Mouse (Mus musculus): ENCODE results near the gene Ercc1. TPM values are rescaled to one million over a fixed set of nuclear protein-coding genes. Genes with fewer than 3 reads are reported as not detected.

The Ercc1 gene
- total RNA-seq, 2 experiments from 2014 or later, result 34.1 to 40.5 TPM

GRCm38 (mm10) chr7:19308454-19309277, 35.9 kb upstream of the Ercc1 start:
- intact Hi-C loops (cut with DNase I), result no loop called here
- DNase-seq (ENCODE audit: low spot score in 2 of 2), result peak; percentile 97 to 98

- DNase-seq (ENCODE audit: low spot score in 2 of 2), result no peak
- intact Hi-C loops (cut with DNase I), result no loop called here
Observed at GRCm38 (mm10) chr7:19309278-19309883, 35.2 kb upstream of the Ercc1 start.

- intact Hi-C loops (cut with DNase I), result no loop called here
- peak; percentile 97 for DNase-seq (ENCODE audit: low spot score in 2 of 2)
Observed at GRCm38 (mm10) chr7:19309884-19310641, 34.5 kb upstream of the Ercc1 start, which contains the start of gene Fosb. Fosb (minus strand) TSS chr7:19310051.

- DNase-seq (ENCODE audit: low spot score in 2 of 2), result no peak
- intact Hi-C loops (cut with DNase I), result no loop called here
Observed at GRCm38 (mm10) chr7:19311991-19312390, 32.6 kb upstream of the Ercc1 start.

- intact Hi-C loops (cut with DNase I), result no loop called here
- DNase-seq (ENCODE audit: low spot score in 2 of 2), result no peak
Observed at GRCm38 (mm10) chr7:19314033-19314432, 30.5 kb upstream of the Ercc1 start.

- intact Hi-C loops (cut with DNase I), result no loop called here
- DNase-seq (ENCODE audit: low spot score in 2 of 2), result no peak
Observed at GRCm38 (mm10) chr7:19316451-19317161, 28.0 kb upstream of the Ercc1 start.

- intact Hi-C loops (cut with DNase I), result no loop called here
- no peak for DNase-seq (ENCODE audit: low spot score in 2 of 2)
Observed at GRCm38 (mm10) chr7:19318201-19318600, 26.4 kb upstream of the Ercc1 start.

- intact Hi-C loops (cut with DNase I), result no loop called here
Observed at GRCm38 (mm10) chr7:19318676-19319075, 25.9 kb upstream of the Ercc1 start.

GRCm38 (mm10) chr7:19319458-19319857, 25.1 kb upstream of the Ercc1 start:
- intact Hi-C loops (cut with DNase I), result no loop called here
- no peak for DNase-seq (ENCODE audit: low spot score in 2 of 2)

More at GRCm38 (mm10) chr7:19318676-19319075, 25.9 kb upstream of the Ercc1 start:
- DNase-seq (ENCODE audit: low spot score in 2 of 2), result no peak

GRCm38 (mm10) chr7:19319906-19320305, 24.7 kb upstream of the Ercc1 start:
- peak; percentile 95 to 97 for DNase-seq (ENCODE audit: low spot score in 2 of 2)
- intact Hi-C loops (cut with DNase I), result no loop called here

GRCm38 (mm10) chr7:19320637-19321036, 23.9 kb upstream of the Ercc1 start:
- DNase-seq (ENCODE audit: low spot score in 2 of 2), result no peak

GRCm38 (mm10) chr7:19321464-19321863, 23.1 kb upstream of the Ercc1 start:
- DNase-seq (ENCODE audit: low spot score in 2 of 2), result no peak
- intact Hi-C loops (cut with DNase I), result no loop called here

More at GRCm38 (mm10) chr7:19320637-19321036, 23.9 kb upstream of the Ercc1 start:
- intact Hi-C loops (cut with DNase I), result no loop called here

- DNase-seq (ENCODE audit: low spot score in 2 of 2), result no peak
- intact Hi-C loops (cut with DNase I), result no loop called here
Observed at GRCm38 (mm10) chr7:19322489-19322888, 22.1 kb upstream of the Ercc1 start.

GRCm38 (mm10) chr7:19324221-19324620, 20.4 kb upstream of the Ercc1 start:
- intact Hi-C loops (cut with DNase I), result no loop called here
- DNase-seq (ENCODE audit: low spot score in 2 of 2), result no peak

GRCm38 (mm10) chr7:19325262-19326199, 19.0 kb upstream of the Ercc1 start:
- no peak for DNase-seq (ENCODE audit: low spot score in 2 of 2)
- intact Hi-C loops (cut with DNase I), result no loop called here

GRCm38 (mm10) chr7:19326359-19326758, 18.2 kb upstream of the Ercc1 start:
- intact Hi-C loops (cut with DNase I), result no loop called here
- peak; percentile 54 to 80 for DNase-seq (ENCODE audit: low spot score in 2 of 2)

GRCm38 (mm10) chr7:19327128-19327527, 17.4 kb upstream of the Ercc1 start:
- DNase-seq (ENCODE audit: low spot score in 2 of 2), result peak; percentile 81 to 95
- intact Hi-C loops (cut with DNase I), result no loop called here

GRCm38 (mm10) chr7:19327782-19328181, 16.8 kb upstream of the Ercc1 start:
- intact Hi-C loops (cut with DNase I), result no loop called here
- no peak for DNase-seq (ENCODE audit: low spot score in 2 of 2)

GRCm38 (mm10) chr7:19328425-19328824, 16.2 kb upstream of the Ercc1 start:
- intact Hi-C loops (cut with DNase I), result no loop called here
- no peak for DNase-seq (ENCODE audit: low spot score in 2 of 2)

Measured in left cerebral cortex, postnatal 25 days (tissue).